Mouse (Mus musculus) testis, postnatal 14 days (tissue): Measurements from ENCODE around the gene Mrpl11.
"Not testable (repeated sequence)": the region's sequence is repeated elsewhere in the genome, so short reads cannot be mapped to it uniquely, and the experiment has no call there.

ENCODE experiments used
- DNase-seq: peaks from one replicate; pipeline ENCODE4 v3.0.0; 2021; ENCODE audit warnings: low spot score

Gene Mrpl11

GRCm38 (mm10) chr19:4992904-4993303 is 31.0 kb downstream of the Mrpl11 start:
- DNase-seq = no peak

GRCm38 (mm10) chr19:4994043-4994442 is 32.1 kb downstream of the Mrpl11 start:
- no peak for DNase-seq

GRCm38 (mm10) chr19:4999445-5000140 is 37.6 kb downstream of the Mrpl11 start:
- DNase-seq = no peak

- peak; percentile 66 for DNase-seq
Observed at GRCm38 (mm10) chr19:5001666-5002406, 39.9 kb downstream of the Mrpl11 start.

GRCm38 (mm10) chr19:5003644-5004043 is 41.7 kb downstream of the Mrpl11 start:
- DNase-seq = not testable (repeated sequence)

- DNase-seq = no peak
Observed at GRCm38 (mm10) chr19:5004925-5005324, 43.0 kb downstream of the Mrpl11 start.

- DNase-seq = no peak
Observed at GRCm38 (mm10) chr19:5013138-5013537, 51.2 kb downstream of the Mrpl11 start.

GRCm38 (mm10) chr19:5014961-5015398 is 53.0 kb downstream of the Mrpl11 start:
- DNase-seq = no peak

- no peak for DNase-seq
Observed at GRCm38 (mm10) chr19:5016221-5016742, 54.3 kb downstream of the Mrpl11 start.
